Mouse (Mus musculus) midbrain, postnatal 0 days (tissue): Measurements from ENCODE around the gene Rai14. TPM values are rescaled to one million over a fixed set of nuclear protein-coding genes. Genes with fewer than 3 reads are reported as not detected.

ENCODE experiments used
- ATAC-seq: fragments of 200-750 bp; cut with Nextera tagmentation; 2 replicates; pipeline ENCODE4 v1.8.0; 2017; ENCODE audit warnings: moderate number of reproducible peaks, mild to moderate bottlenecking, moderate TSS enrichment, moderate library complexity; ENCODE audit not compliant: low FRiP score
- DNase-seq: peaks from one replicate; pipeline ENCODE4 v3.0.0-alpha.2; 2015; ENCODE audit warnings: low spot score
- H3K27ac ChIP-seq: fragments of 300-500 bp; sonication (generic); 2 replicates; pipeline ENCODE4 v1.5.1; 2014; ENCODE audit warnings: low read depth, mild to moderate bottlenecking, low read length, mixed read lengths
- H3K27me3 ChIP-seq: fragments of 300-500 bp; sonication (generic); 2 replicates; pipeline ENCODE4 v1.6.1; 2014; ENCODE audit warnings: low read length, control low read depth, mixed read lengths; ENCODE audit not compliant: insufficient read depth
- H3K36me3 ChIP-seq: fragments of 300-500 bp; sonication (generic); 2 replicates; pipeline ENCODE4 v1.6.1; 2014; ENCODE audit warnings: low read length, control low read depth, mixed read lengths; ENCODE audit not compliant: insufficient read depth
- H3K4me1 ChIP-seq: fragments of 300-500 bp; sonication (generic); 2 replicates; pipeline ENCODE4 v1.6.1; 2014; ENCODE audit warnings: mild to moderate bottlenecking, control low read depth, antibody characterized with exemption, low read length, mixed read lengths; ENCODE audit not compliant: insufficient read depth
- H3K4me2 ChIP-seq: fragments of 300-500 bp; sonication (generic); 2 replicates; pipeline ENCODE4 v1.6.1; 2014; ENCODE audit warnings: low read depth, mild to moderate bottlenecking, low read length, mixed read lengths; ENCODE audit not compliant: poor library complexity, severe bottlenecking
- H3K4me3 ChIP-seq: fragments of 300-500 bp; sonication (generic); 2 replicates; pipeline ENCODE4 v1.5.1; 2014; ENCODE audit warnings: low read depth, mild to moderate bottlenecking, low read length, moderate library complexity
- H3K9ac ChIP-seq: fragments of 300-500 bp; sonication (generic); replicated peaks from 2 replicates; pipeline ENCODE4 v1.6.1; 2014; ENCODE audit warnings: mild to moderate bottlenecking, low read length, moderate library complexity, mixed read lengths; ENCODE audit not compliant: poor library complexity, severe bottlenecking
- H3K9me3 ChIP-seq: fragments of 300-500 bp; sonication (generic); 2 replicates; pipeline ENCODE4 v1.6.1; 2016; ENCODE audit warnings: low read length, control low read depth
- CTCF ChIP-seq: IDR thresholded peaks from 2 replicates; pipeline ENCODE4 v1.5.1; 2016; ENCODE audit warnings: antibody characterized with exemption, mild to moderate bottlenecking
- WGBS: fragments of 180-500 bp; shearing (Covaris S2); extraction: QIAGEN DNeasy Blood & Tissue Kit; methylation state at CpG from one replicate; pipeline ENCODE4 v1.1.7; 2014; 5-methylcytosine and 5-hydroxymethylcytosine counted together
- polyA plus RNA-seq: library from polyadenylated mRNA; unstranded; fragments of >200 nt; fragmentation: Nextera tagmentation; extraction: Ambion mirVana; gene quantifications from 2 replicates; pipeline ENCODE4 v1.2.1, GENCODE M21; 2015
- total RNA-seq: library from RNA; depleted of rRNA; stranded (reverse); fragments of >200 nt; gene quantifications from 2 replicates; pipeline ENCODE4 v1.2.3, GENCODE M21; 2014

Gene Rai14
- total and polyA plus RNA-seq, 2 experiments from 2014 or later = 4.3 to 9.0 TPM

DNA sequence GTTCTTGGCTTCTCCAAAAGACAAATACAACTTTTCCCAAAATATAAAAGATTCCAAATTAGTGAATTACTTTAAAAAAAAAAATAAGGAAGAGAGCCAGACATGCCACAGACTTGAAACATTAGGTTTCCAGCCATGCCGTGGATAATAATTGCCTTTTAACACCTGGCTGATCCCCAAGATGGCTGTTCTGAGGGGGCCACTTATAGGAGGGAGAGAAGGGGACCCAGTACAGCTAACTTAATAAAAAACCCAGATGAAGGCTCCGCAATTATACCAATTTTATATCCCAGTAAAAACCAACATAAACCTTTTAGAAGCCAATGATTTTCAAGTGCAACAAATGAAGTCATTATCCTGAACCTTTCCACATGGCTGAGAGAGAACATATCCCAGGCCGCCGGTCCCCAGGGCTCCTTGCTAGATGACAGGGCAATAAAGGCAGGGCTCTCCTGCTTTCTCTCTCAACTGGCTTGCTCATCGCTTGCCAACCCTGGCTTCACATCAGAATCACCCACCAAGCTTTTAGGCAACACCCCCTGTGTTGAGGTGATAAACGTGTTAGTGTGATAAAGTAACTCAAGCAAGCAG lies 105.8 kb downstream of the Rai14 start:
- no peaks in the 10 kb centered on the region for H3K4me1 ChIP-seq
- no peaks in the 10 kb centered on the region for H3K9me3 ChIP-seq
- no peak overlapping the region for H3K4me2 ChIP-seq
- ATAC-seq (no peak), DNase-seq (no peak)
- 85% methylated on average over 6 of the region's 6 CpGs for WGBS
- no peaks in the 10 kb centered on the region for H3K36me3 ChIP-seq
- H3K4me3 ChIP-seq = no peak overlapping the region
- no peak overlapping the region for H3K27ac ChIP-seq
- H3K9ac ChIP-seq = no peak overlapping the region
- no peak for TF ChIP-seq CTCF
- no peaks in the 10 kb centered on the region for H3K27me3 ChIP-seq

- no peak overlapping the region for H3K4me3 ChIP-seq
- peak; percentile 42 for DNase-seq
- no peak overlapping the region for H3K27ac ChIP-seq
- TF ChIP-seq CTCF = no peak
- H3K4me1 ChIP-seq = 0 out of 2 replicates have a peak, but pooled peaks cover 5% of the 10 kb centered on the region
- no peak overlapping the region for H3K9ac ChIP-seq
- no peak for ATAC-seq
- H3K27me3 ChIP-seq = no peaks in the 10 kb centered on the region
- WGBS = 60% methylated on average over 7 of the region's 7 CpGs
- no peaks in the 10 kb centered on the region for H3K9me3 ChIP-seq
- H3K36me3 ChIP-seq = no peaks in the 10 kb centered on the region
- no peak overlapping the region for H3K4me2 ChIP-seq
Measured at GRCm38 (mm10) chr15:10599413-10599812, 115.0 kb downstream of the Rai14 start.

- H3K9me3 ChIP-seq = no peaks in the 10 kb centered on the region
- no peaks in the 10 kb centered on the region for H3K36me3 ChIP-seq
- ATAC-seq (no peak), DNase-seq (no peak)
- no peaks in the 10 kb centered on the region for H3K27me3 ChIP-seq
- TF ChIP-seq CTCF = no peak
- 69% methylated on average over 16 of the region's 16 CpGs for WGBS
- H3K27ac ChIP-seq = no peak overlapping the region
- 0 out of 2 replicates have a peak, but pooled peaks cover 5% of the 10 kb centered on the region for H3K4me1 ChIP-seq
- H3K9ac ChIP-seq = no peak overlapping the region
- H3K4me2 ChIP-seq = no peak overlapping the region
- no peak overlapping the region for H3K4me3 ChIP-seq
Measured at GRCm38 (mm10) chr15:10598259-10599225, 115.9 kb downstream of the Rai14 start.

GRCm38 (mm10) chr15:10596871-10597270 lies 117.6 kb downstream of the Rai14 start:
- no peaks in the 10 kb centered on the region for H3K9me3 ChIP-seq
- no peak overlapping the region for H3K27ac ChIP-seq
- no peak for TF ChIP-seq CTCF
- no peak overlapping the region for H3K9ac ChIP-seq
- ATAC-seq (no peak), DNase-seq (no peak)
- no peaks in the 10 kb centered on the region for H3K27me3 ChIP-seq
- no peaks in the 10 kb centered on the region for H3K36me3 ChIP-seq
- 0 out of 2 replicates have a peak, but pooled peaks cover 5% of the 10 kb centered on the region for H3K4me1 ChIP-seq
- 96% methylated on average over 9 of the region's 9 CpGs for WGBS
- H3K4me2 ChIP-seq = no peak overlapping the region
- H3K4me3 ChIP-seq = no peak overlapping the region

GRCm38 (mm10) chr15:10595408-10595807 lies 119.0 kb downstream of the Rai14 start:
- H3K9me3 ChIP-seq = no peaks in the 10 kb centered on the region
- H3K36me3 ChIP-seq = no peaks in the 10 kb centered on the region
- no peak overlapping the region for H3K27ac ChIP-seq
- DNase-seq (no peak), ATAC-seq (no peak)
- TF ChIP-seq CTCF = no peak
- 0 out of 2 replicates have a peak, but pooled peaks cover 5% of the 10 kb centered on the region for H3K4me1 ChIP-seq
- 72% methylated on average over 6 of the region's 6 CpGs for WGBS
- H3K4me3 ChIP-seq = no peak overlapping the region
- H3K27me3 ChIP-seq = no peaks in the 10 kb centered on the region
- H3K9ac ChIP-seq = no peak overlapping the region
- no peak overlapping the region for H3K4me2 ChIP-seq

DNA sequence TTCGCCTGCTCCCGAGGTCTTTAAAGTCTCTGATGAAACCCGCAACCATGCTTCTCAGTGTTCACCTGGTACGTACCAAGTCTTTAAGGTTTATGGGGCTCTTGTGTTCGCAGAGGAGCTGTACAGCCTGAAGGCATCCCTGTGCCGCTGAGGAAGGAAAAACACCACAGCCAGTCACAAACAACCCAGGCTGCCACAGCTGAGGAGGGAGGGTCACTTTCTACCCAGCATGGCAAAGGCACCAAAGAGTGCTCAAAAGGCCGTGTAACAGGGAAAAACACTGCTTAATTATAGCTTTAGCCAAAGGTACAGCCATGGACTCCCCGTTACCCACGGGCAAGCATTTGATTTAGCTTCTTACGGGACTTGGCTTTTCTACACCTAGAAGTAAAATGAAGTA lies 119.5 kb downstream of the Rai14 start:
- Histone ChIP-seq H3K27ac (no peak overlapping the region), H3K9ac (no peak overlapping the region), H3K27me3 (no peaks in the 10 kb centered on the region), H3K36me3 (no peaks in the 10 kb centered on the region), H3K4me2 (no peak overlapping the region), H3K4me3 (no peak overlapping the region), H3K9me3 (no peaks in the 10 kb centered on the region), H3K4me1 (0 out of 2 replicates have a peak, but pooled peaks cover 5% of the 10 kb centered on the region)
- DNase-seq = no peak
- TF ChIP-seq CTCF = no peak
- ATAC-seq = no peak
- 85% methylated on average over 10 of the region's 10 CpGs for WGBS
